Mouse (Mus musculus): ENCODE data around the gene Mdm2.

GRCm38 (mm10) chr10:117726350-117726749 lies 15.8 kb upstream of the Mdm2 start:
- TF ChIP-seq CTCF (IDR thresholded peaks at IDR 0.05; ENCODE audit: control insufficient read depth, insufficient read depth, low read length), result no peak
- no peak for TF ChIP-seq POLR2A (IDR thresholded peaks at IDR 0.05; ENCODE audit: borderline replicate concordance, control insufficient read depth, low read depth, low read length)
